Mouse (Mus musculus) lung, adult 2 months (tissue): ENCODE results near the gene Ppef1. TPM values are rescaled to one million over a fixed set of nuclear protein-coding genes. Genes with fewer than 3 reads are reported as not detected.

Source experiments
- DNase-seq: peaks from one replicate; pipeline ENCODE4 v3.0.0; 2022
- H3K4me1 ChIP-seq: fragments of 200-500 bp; 2 replicates; pipeline ENCODE4 v1.6.1; 2011; ENCODE audit warnings: low read length; ENCODE audit not compliant: control insufficient read depth, insufficient read depth
- H3K4me3 ChIP-seq: fragments of 200-500 bp; replicated peaks from 2 replicates; pipeline ENCODE3; 2011; ENCODE audit warnings: low read depth, mild to moderate bottlenecking, control low read depth, low read length; ENCODE audit errors: extremely low read depth
- CTCF ChIP-seq: fragments of 200-500 bp; IDR thresholded peaks from 2 replicates; pipeline ENCODE4 v1.5.1; 2011; ENCODE audit warnings: mild to moderate bottlenecking, low read length, control low read depth; ENCODE audit not compliant: insufficient read depth
- POLR2A ChIP-seq: fragments of 200-500 bp; IDR thresholded peaks from 2 replicates; pipeline ENCODE4 v1.6.1; 2011; ENCODE audit warnings: low read depth, mild to moderate bottlenecking, control low read depth, low read length, borderline replicate concordance; ENCODE audit errors: extremely low read depth
- WGBS: fragments of 180-500 bp; shearing (Covaris S2); methylation state at CpG from one replicate; pipeline ENCODE4 v1.1.7; 2018; 5-methylcytosine and 5-hydroxymethylcytosine counted together
- polyA plus RNA-seq: library from polyadenylated mRNA; depleted of rRNA; stranded (reverse); fragments of >200 nt; gene quantifications from 2 replicates; pipeline ENCODE4 v1.2.3, GENCODE M21; 2012; rRNA removed

Ppef1 gene
- polyA plus RNA-seq, 1 experiment = not detected

- no peak for TF ChIP-seq POLR2A
- no peak for TF ChIP-seq CTCF
- Histone ChIP-seq H3K4me3 (no peak overlapping the region), H3K4me1 (no peaks in the 10 kb centered on the region; the same call in 1 of the 2 replicates)
- 74% methylated on average over 2 of the region's 2 CpGs for WGBS
- DNase-seq = no peak
Observed at GRCm38 (mm10) chrX:160598055-160598454, 137.5 kb downstream of the Ppef1 start.

GRCm38 (mm10) chrX:160592933-160593332 is 142.6 kb downstream of the Ppef1 start:
- Histone ChIP-seq H3K4me1 (no peaks in the 10 kb centered on the region), H3K4me3 (no peak overlapping the region)
- no peak for DNase-seq
- no peak for TF ChIP-seq POLR2A
- no peak for TF ChIP-seq CTCF
- WGBS = 77% methylated on average over 6 of the region's 6 CpGs

GRCm38 (mm10) chrX:160590147-160590546 is 145.4 kb downstream of the Ppef1 start:
- Histone ChIP-seq H3K4me1 (no peaks in the 10 kb centered on the region), H3K4me3 (no peak overlapping the region)
- no peak for TF ChIP-seq CTCF
- no peak for TF ChIP-seq POLR2A
- no peak for DNase-seq
- WGBS = 92% methylated on average over 7 of the region's 7 CpGs

GRCm38 (mm10) chrX:160588523-160588922 is 147.0 kb downstream of the Ppef1 start:
- DNase-seq = no peak
- no peak overlapping the region for H3K4me3 ChIP-seq
- TF ChIP-seq CTCF (no peak), POLR2A (no peak)
- 79% methylated on average over 4 of the region's 4 CpGs for WGBS
- no peaks in the 10 kb centered on the region for H3K4me1 ChIP-seq

- TF ChIP-seq CTCF (no peak), POLR2A (no peak)
- Histone ChIP-seq H3K4me3 (no peak overlapping the region), H3K4me1 (no peaks in the 10 kb centered on the region)
- WGBS = 38% methylated on average over 1 of the region's 1 CpGs
- DNase-seq = no peak
Observed at GRCm38 (mm10) chrX:160585110-160585509, 150.5 kb downstream of the Ppef1 start.

GRCm38 (mm10) chrX:160584148-160584838 is 151.3 kb downstream of the Ppef1 start:
- TF ChIP-seq POLR2A = no peak
- TF ChIP-seq CTCF = no peak
- 68% methylated on average over 4 of the region's 4 CpGs for WGBS

GRCm38 (mm10) chrX:160583589-160583988 is 152.0 kb downstream of the Ppef1 start:
- Histone ChIP-seq H3K4me3 (no peak overlapping the region), H3K4me1 (no peaks in the 10 kb centered on the region)
- TF ChIP-seq CTCF (0 out of 2 replicates have a peak, but pooled peaks have one; percentile 26), POLR2A (no peak)
- 63% methylated on average over 5 of the region's 5 CpGs for WGBS
- DNase-seq = no peak

More at GRCm38 (mm10) chrX:160584148-160584838, 151.3 kb downstream of the Ppef1 start:
- Histone ChIP-seq H3K4me3 (no peak overlapping the region), H3K4me1 (no peaks in the 10 kb centered on the region)
- no peak for DNase-seq

Other genes with a start within 250 kb of the Ppef1 start
- 11.1 and 15.0 TPM in 2 replicates for gene Phka2, start 233.6 kb downstream of the Ppef1 start, polyA plus RNA-seq
- not detected in 2 replicates for gene Rs1, start 32.2 kb upstream of the Ppef1 start, polyA plus RNA-seq
- gene Gja6, start 171.3 kb upstream of the Ppef1 start, polyA plus RNA-seq = 0.18 and 0.22 TPM in 2 replicates